Mouse (Mus musculus) olfactory bulb, adult 2 months (tissue): ENCODE measurements around the gene Zfp787.

Experiments
- CTCF ChIP-seq: fragments of 200-500 bp; IDR thresholded peaks from 2 replicates; pipeline ENCODE4 v1.5.1; 2012; ENCODE audit warnings: low read depth, mild to moderate bottlenecking, low read length, moderate library complexity; ENCODE audit not compliant: insufficient read depth
- POLR2A ChIP-seq: fragments of 200-500 bp; IDR thresholded peaks from 2 replicates; pipeline ENCODE4 v1.6.1; 2012; ENCODE audit warnings: mild to moderate bottlenecking, low read depth, low read length, moderate library complexity; ENCODE audit not compliant: insufficient read depth

DNA sequence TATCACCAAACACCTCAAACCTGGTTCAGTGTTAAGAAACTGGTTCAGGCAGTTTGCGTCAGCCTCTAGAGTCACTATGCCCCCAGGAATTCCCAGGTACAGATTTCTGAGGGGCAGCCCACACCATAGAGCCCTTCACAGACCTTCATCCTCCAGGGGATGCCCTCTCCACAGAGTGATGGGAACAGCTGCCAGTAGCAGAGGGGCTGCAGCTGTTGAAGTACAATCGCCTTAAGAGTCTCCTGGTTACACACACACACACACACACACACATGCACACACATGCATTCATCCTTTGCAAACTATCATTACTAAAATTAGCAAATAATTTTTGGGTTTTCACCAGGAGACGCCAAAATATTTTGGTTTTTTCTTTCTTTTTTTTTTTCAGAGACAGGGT is 3.8 kb upstream of the Zfp787 start:
- no peak for TF ChIP-seq CTCF
- no peak for TF ChIP-seq POLR2A
